Mouse (Mus musculus) liver, postnatal 0 days (tissue): ENCODE measurements around the gene Tmem109.

Experiments
- CTCF ChIP-seq: sonication (generic); IDR thresholded peaks from 2 replicates; pipeline ENCODE4 v1.5.1; 2016; ENCODE audit warnings: antibody characterized with exemption, low read depth
- EP300 ChIP-seq: IDR thresholded peaks from 2 replicates; pipeline ENCODE4 v1.6.1; 2016; ENCODE audit warnings: antibody characterized with exemption, low read depth, mild to moderate bottlenecking

GRCm38 (mm10) chr19:10916506-10916905 is 34.7 kb upstream of the Tmem109 start:
- TF ChIP-seq CTCF = no peak
- TF ChIP-seq EP300 = no peak
